Mouse (Mus musculus): ENCODE results near the gene Nptn.

The Nptn gene

GRCm38 (mm10) chr9:58683372-58683771, 101.3 kb downstream of the Nptn start:
- DNase-seq (ENCODE audit: inconsistent age in 2 of 2, low spot score in 1 of 2): peak in 1 of 2 experiments; percentile 24

- no peak for DNase-seq (ENCODE audit: inconsistent age in 2 of 2, low spot score in 1 of 2)
These were observed 103.2 kb downstream of the Nptn start for GRCm38 (mm10) chr9:58685290-58685689.

DNA sequence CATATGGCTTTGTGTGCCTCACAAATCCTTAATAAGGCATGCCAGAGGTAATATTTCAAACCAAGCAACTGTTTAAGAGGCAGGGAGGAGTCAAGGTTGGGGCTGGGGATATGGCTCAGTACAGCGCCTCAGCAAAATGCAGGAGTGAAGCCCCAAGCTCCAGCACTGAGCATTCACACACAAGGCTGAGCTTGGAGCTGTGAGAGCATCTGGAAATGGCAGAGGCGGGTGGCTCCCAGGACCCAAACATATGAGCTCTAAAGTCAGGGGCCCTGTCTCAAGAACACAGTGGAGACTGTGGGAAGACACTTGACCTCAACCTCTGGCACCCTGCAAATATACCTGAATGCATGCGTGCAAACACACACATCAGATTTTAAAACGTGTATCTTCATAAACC, 106.0 kb downstream of the Nptn start:
- no peak for DNase-seq (ENCODE audit: inconsistent age in 2 of 2, low spot score in 1 of 2)

GRCm38 (mm10) chr9:58690701-58691100, 108.7 kb downstream of the Nptn start:
- no peak for DNase-seq (ENCODE audit: inconsistent age in 2 of 2, low spot score in 1 of 2)

GRCm38 (mm10) chr9:58691471-58691870, 109.4 kb downstream of the Nptn start:
- DNase-seq (ENCODE audit: inconsistent age in 2 of 2, low spot score in 1 of 2): no peak

- DNase-seq (ENCODE audit: inconsistent age in 2 of 2, low spot score in 1 of 2): no peak
These were observed 116.4 kb downstream of the Nptn start for GRCm38 (mm10) chr9:58698486-58698885.

GRCm38 (mm10) chr9:58701751-58702150, 119.7 kb downstream of the Nptn start:
- DNase-seq (ENCODE audit: inconsistent age in 2 of 2, low spot score in 1 of 2): no peak

GRCm38 (mm10) chr9:58703766-58704165, 121.7 kb downstream of the Nptn start:
- no peak for DNase-seq (ENCODE audit: inconsistent age in 2 of 2, low spot score in 1 of 2)

DNA sequence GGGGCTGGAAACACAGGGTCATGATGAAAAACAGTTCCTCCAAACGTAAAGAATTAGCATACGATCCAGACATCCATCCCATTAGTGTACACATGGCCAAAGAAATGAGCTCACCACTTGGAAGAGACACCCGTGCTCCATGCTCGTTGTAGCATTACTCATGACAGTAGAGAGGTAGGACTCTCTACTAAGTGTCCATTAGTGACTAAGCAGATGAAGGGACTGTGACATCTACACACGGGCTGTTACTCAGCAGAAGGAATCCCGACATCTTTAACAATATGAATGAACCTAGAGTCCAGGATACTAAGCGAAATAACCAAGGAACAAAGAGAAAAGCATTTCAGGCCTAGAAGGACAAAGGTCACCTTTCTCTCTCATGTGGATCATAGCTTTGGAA, 124.0 kb downstream of the Nptn start:
- no peak for DNase-seq (ENCODE audit: inconsistent age in 2 of 2, low spot score in 1 of 2)

All from adrenal gland, adult (tissue).